ENCODE assay signal across 29 mouse cellular contexts in the genomic region with DNA sequence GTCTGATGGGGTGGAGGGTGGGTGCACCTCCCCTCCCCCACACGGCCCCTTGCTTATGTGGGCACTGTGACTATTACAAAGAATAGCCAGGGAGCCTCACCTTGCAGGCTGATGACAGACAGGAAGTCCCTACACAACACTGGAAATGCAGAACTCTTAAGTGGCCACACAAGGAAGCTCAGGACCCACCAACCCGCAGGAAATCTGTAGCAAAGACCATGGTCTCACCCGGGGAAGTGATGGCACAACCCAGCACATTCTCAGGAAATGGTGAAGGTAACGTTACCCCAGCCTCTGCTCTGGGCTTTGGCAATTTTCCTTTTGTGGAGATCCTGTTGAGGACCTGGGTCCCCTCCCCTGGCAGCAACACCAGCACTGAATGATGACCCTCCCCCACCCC. TPM values are rescaled to one million over a fixed set of nuclear protein-coding genes. Genes with fewer than 3 reads are reported as not detected.
DNase-seq lines count a peak whose midpoint lies in the region; ATAC-seq and TF ChIP-seq lines count a peak whose summit lies in the region.
"Had no signal": no experiment of that assay in that cellular context is flagged by ENCODE, and none has a peak within 500 bp of the region (broad histone marks: within the 10 kb centered on the region; RNA-seq: fewer than 3 reads in every experiment).

No protein-coding gene starts in this region.

- no peaks in the 10 kb centered on the region for H3K27me3 ChIP-seq in CH12.LX (replicated peaks)
- no peaks in the 10 kb centered on the region for H3K27me3 ChIP-seq in liver, embryonic 16.5 days (ENCODE audit: control insufficient read depth, insufficient read depth, low read depth, low read length)
- no peaks in the 10 kb centered on the region for H3K27me3 ChIP-seq in hindbrain, embryonic 11.5 days (ENCODE audit: control insufficient read depth, insufficient read depth, low read length)
- H3K27me3 ChIP-seq: hindbrain, embryonic 15.5 days; neural tube, embryonic 13.5 days had no signal

- DNase-seq in 416B (ENCODE audit: low read depth) (peak; percentile 75), CH12.LX (ENCODE audit: extremely low read depth) (no peak)
- no peak for DNase-seq in testis, postnatal 10 days (ENCODE audit: low spot score)
- no peak for DNase-seq in layer of hippocampus, postnatal 36 days
- DNase-seq in hindbrain, embryonic 11.5 days (ENCODE audit: low spot score): no peak
- DNase-seq: adrenal gland, postnatal 10 days; cerebellum, adult 9-10 months; gastrocnemius, postnatal 25 days; heart, adult 2 months; kidney, adult 9 months; kidney, postnatal 25 days; lung, adult 18-20 months; right cerebral cortex, adult 18-20 months; thymus, adult 2 months; thymus, postnatal 4 days had no signal

- TF ChIP-seq RAD21 in CH12.LX (IDR thresholded peaks at IDR 0.05; ENCODE audit: low read depth, low read length): no peak

- 23% methylated on average over 4 of the region's 4 CpGs for WGBS in liver, embryonic 16.5 days (ENCODE audit: insufficient replicate concordance)
- 80% methylated on average over 4 of the region's 4 CpGs for WGBS in hindbrain, embryonic 11.5 days

- dilution Hi-C loops in CH12.LX (cut with MboI; ENCODE audit: extremely low pct_ligation_motif_present, extremely low pct_unique_long_range_greater_than_20kb, low sequenced_read_pairs): no loop called here

- in situ Hi-C loops in CH12.LX (cut with MboI; ENCODE audit: low pct_ligation_motif_present, low pct_unique_long_range_greater_than_20kb, low sequenced_read_pairs): no loop called here

- no peak for TF ChIP-seq POLR2A in CH12.LX (IDR thresholded peaks at IDR 0.05; ENCODE audit: low read depth, low read length)

- H3K79me2 ChIP-seq in CH12.LX (replicated peaks; ENCODE audit: control insufficient read depth, extremely low read depth, insufficient read depth, poor library complexity, severe bottlenecking): no peaks in the 10 kb centered on the region

- H3K4me3 ChIP-seq in CH12.LX (replicated peaks in 1 of 3; ENCODE audit: low read depth in 2 of 3, low read length in 2 of 3, poor library complexity in 1 of 3): no peak overlapping the region
- H3K4me3 ChIP-seq in liver, embryonic 16.5 days (ENCODE audit: low read depth, low read length): no peak overlapping the region
- H3K4me3 ChIP-seq in hindbrain, embryonic 11.5 days (ENCODE audit: low read depth, low read length): no peak overlapping the region
- H3K4me3 ChIP-seq: forebrain, embryonic 10.5 days; heart, adult 2 months; hindbrain, embryonic 15.5 days; myocyte; neural tube, embryonic 13.5 days had no signal

- H3K4me1 ChIP-seq in CH12.LX (ENCODE audit: control insufficient read depth in 1 of 2, insufficient read depth in 2 of 2): peaks cover 6 to 30% of the 10 kb centered on the region in 2 experiments; a peak in 3 of 4 replicates
- H3K4me1 ChIP-seq in liver, embryonic 16.5 days (ENCODE audit: control insufficient read depth, low read depth, low read length): no peaks in the 10 kb centered on the region
- H3K4me1 ChIP-seq in hindbrain, embryonic 11.5 days (replicated peaks; ENCODE audit: control insufficient read depth, insufficient read depth, low read length): no peaks in the 10 kb centered on the region
- H3K4me1 ChIP-seq: hindbrain, embryonic 15.5 days had no signal

- TF ChIP-seq EP300 in CH12.LX (IDR thresholded peaks at IDR 0.05; ENCODE audit: low read length): no peak

- H3K9ac ChIP-seq in CH12.LX (ENCODE audit: insufficient read depth, low read depth): no peak overlapping the region
- no peak overlapping the region for H3K9ac ChIP-seq in liver, embryonic 16.5 days (ENCODE audit: low read depth, low read length)
- H3K9ac ChIP-seq in hindbrain, embryonic 11.5 days (ENCODE audit: low read depth, low read length): no peak overlapping the region
- H3K9ac ChIP-seq: forebrain, postnatal 0 days; hindbrain, embryonic 15.5 days; neural tube, embryonic 13.5 days had no signal

- no peaks in the 10 kb centered on the region for H3K36me3 ChIP-seq in CH12.LX (replicated peaks in 1 of 2; ENCODE audit: control insufficient read depth in 1 of 2, insufficient read depth in 1 of 2, low read length in 1 of 2)
- H3K36me3 ChIP-seq in liver, embryonic 16.5 days (ENCODE audit: control insufficient read depth, insufficient read depth): no peaks in the 10 kb centered on the region
- H3K36me3 ChIP-seq in hindbrain, embryonic 11.5 days (ENCODE audit: control insufficient read depth, insufficient read depth, low read length): no peaks in the 10 kb centered on the region
- H3K36me3 ChIP-seq: forebrain, embryonic 10.5 days; hindbrain, embryonic 15.5 days; neural tube, embryonic 13.5 days had no signal

- H3K9me3 ChIP-seq in CH12.LX (replicated peaks; ENCODE audit: low read length): no peaks in the 10 kb centered on the region
- no peaks in the 10 kb centered on the region for H3K9me3 ChIP-seq in liver, embryonic 16.5 days (replicated peaks; ENCODE audit: control insufficient read depth, low read length)
- no peaks in the 10 kb centered on the region for H3K9me3 ChIP-seq in hindbrain, embryonic 11.5 days (ENCODE audit: control insufficient read depth, low read length)
- H3K9me3 ChIP-seq: forebrain, embryonic 10.5 days; hindbrain, embryonic 15.5 days; neural tube, embryonic 13.5 days had no signal

- no peak for TF ChIP-seq CTCF in CH12.LX (conservative IDR thresholded peaks at IDR 0.05 in 1 of 2, IDR thresholded peaks at IDR 0.05 in 1 of 2; ENCODE audit: low read depth in 2 of 2, low read length in 2 of 2)

- no peak overlapping the region for H3K27ac ChIP-seq in CH12.LX (ENCODE audit: insufficient read depth, low read depth)
- no peak overlapping the region; the same call in 1 of the 2 replicates for H3K27ac ChIP-seq in liver, embryonic 16.5 days (ENCODE audit: low read length)
- H3K27ac ChIP-seq in hindbrain, embryonic 11.5 days (ENCODE audit: low read depth, low read length): no peak overlapping the region
- H3K27ac ChIP-seq: forebrain, embryonic 10.5 days; heart, adult 2 months; hindbrain, embryonic 15.5 days; neural tube, embryonic 13.5 days had no signal

- H3K4me2 ChIP-seq in CH12.LX (ENCODE audit: insufficient read depth, low read depth, poor library complexity, severe bottlenecking): no peak overlapping the region
- no peak overlapping the region for H3K4me2 ChIP-seq in liver, embryonic 16.5 days (ENCODE audit: low read depth, low read length)
- H3K4me2 ChIP-seq in hindbrain, embryonic 11.5 days (replicated peaks; ENCODE audit: low read depth, low read length): no peak overlapping the region
- H3K4me2 ChIP-seq: hindbrain, embryonic 15.5 days; neural tube, embryonic 13.5 days had no signal

- ATAC-seq in hematopoietic stem cell, adult 5-6 weeks (replicated peaks in 1 of 2; ENCODE audit: insufficient read depth in 1 of 2, low FRiP score in 2 of 2, low TSS enrichment in 1 of 2, low read depth in 1 of 2, poor library complexity in 2 of 2, severe bottlenecking in 2 of 2): peak; percentile 58 to 79
- peak; percentile 43 for ATAC-seq in liver, embryonic 16.5 days (ENCODE audit: low read depth)
- ATAC-seq in hindbrain, embryonic 11.5 days (ENCODE audit: low FRiP score): no peak
- ATAC-seq: midbrain, embryonic 16.5 days had no signal

TF ChIP-seq in CH12.LX, 34 proteins besides CTCF, POLR2A, EP300 and RAD21:
- TF ChIP-seq KAT2A (IDR thresholded peaks at IDR 0.05; ENCODE audit: insufficient replicate concordance, low read length) (no peak), CHD2 (IDR thresholded peaks at IDR 0.05; ENCODE audit: low read length) (0 out of 2 replicates have a peak, but pooled peaks have one; percentile 46)
TF ChIP-seq in CH12.LX: peak in this region for 1.

RNA-seq across cellular contexts. Expression of gene Itgb2l, which starts 3.7 kb away (rescaled TPM):
- total RNA-seq in CH12.LX (2012; rRNA removed): 0.08 TPM in 1 of 2 replicates, not detected in the other
- 0.08 and 0.20 TPM in 2 replicates for total RNA-seq in CH12.LX (2014; rRNA removed)
- 0.27 and 0.37 TPM in 2 replicates for polyA plus RNA-seq in CH12.LX (2012; ENCODE audit: insufficient read length, low read depth)
- 8.3 and 32.1 TPM in 2 replicates for total RNA-seq in hematopoietic stem cell, adult 5-6 weeks (2017)
- polyA plus RNA-seq in liver, embryonic 16.5 days (2015; fragmentation: Nextera tagmentation; extraction: Ambion mirVana): 6.8 and 8.4 TPM in 2 replicates
- not detected for total RNA-seq in layer of hippocampus, postnatal 36 days (2021)
- not detected in 2 replicates for polyA plus RNA-seq in hindbrain, embryonic 11.5 days (2014; fragmentation: Nextera tagmentation; extraction: Ambion mirVana)
- total RNA-seq: forebrain, postnatal 0 days; gastrocnemius, postnatal 25 days; heart, adult 2 months; heart, postnatal 25 days; left cerebral cortex, adult 18-20 months; left cerebral cortex, postnatal 36 days; megakaryocyte-erythroid progenitor cell, adult 5-6 weeks had no signal
- polyA plus RNA-seq: embryonic facial prominence, embryonic 11.5 days; forebrain, embryonic 10.5 days; heart, adult 2 months; heart, embryonic 14.5 days; midbrain, embryonic 16.5 days; neural tube, embryonic 13.5 days had no signal

RNA-seq across cellular contexts. Expression of gene Pcp4, which starts 27.7 kb away (rescaled TPM):
- total RNA-seq in CH12.LX (2012; rRNA removed) (0.46 TPM in 1 of 2 replicates, not detected in the other), CH12.LX (2014; rRNA removed) (2.0 and 3.3 TPM in 2 replicates)
- 2.4 and 2.9 TPM in 2 replicates for polyA plus RNA-seq in CH12.LX (2012; ENCODE audit: insufficient read length, low read depth)
- total RNA-seq in hematopoietic stem cell, adult 5-6 weeks (2017): not detected in 2 replicates
- polyA plus RNA-seq in liver, embryonic 16.5 days (2015; fragmentation: Nextera tagmentation; extraction: Ambion mirVana): 0.16 and 0.51 TPM in 2 replicates
- total RNA-seq in layer of hippocampus, postnatal 36 days (2021): 100 to 1,000 TPM; 289 to 293 TPM
- polyA plus RNA-seq in hindbrain, embryonic 11.5 days (2014; fragmentation: Nextera tagmentation; extraction: Ambion mirVana): 69.2 and 92.0 TPM in 2 replicates
- total RNA-seq: megakaryocyte-erythroid progenitor cell, adult 5-6 weeks had no signal
- polyA plus RNA-seq: myocyte; thymus, adult 2 months had no signal

Comparison
In these comparisons a context has a peak if more than half of its experiments do, and no peak if none do; other contexts are left out.
1. RNA of gene Pcp4, which starts 27.7 kb away (total RNA-seq): 289 to 293 TPM in layer of hippocampus, postnatal 36 days; 0.46 to 3.3 TPM in CH12.LX and not detected in hematopoietic stem cell, adult 5-6 weeks; every median in the first group is over 10 times any median in the second.